Mouse (Mus musculus): ENCODE data around the gene Hs3st5. TPM values are rescaled to one million over a fixed set of nuclear protein-coding genes. Genes with fewer than 3 reads are reported as not detected.

Gene Hs3st5
- total and polyA plus RNA-seq, 2 experiments from 2014 or later, result 13.0 to 19.2 TPM

DNA sequence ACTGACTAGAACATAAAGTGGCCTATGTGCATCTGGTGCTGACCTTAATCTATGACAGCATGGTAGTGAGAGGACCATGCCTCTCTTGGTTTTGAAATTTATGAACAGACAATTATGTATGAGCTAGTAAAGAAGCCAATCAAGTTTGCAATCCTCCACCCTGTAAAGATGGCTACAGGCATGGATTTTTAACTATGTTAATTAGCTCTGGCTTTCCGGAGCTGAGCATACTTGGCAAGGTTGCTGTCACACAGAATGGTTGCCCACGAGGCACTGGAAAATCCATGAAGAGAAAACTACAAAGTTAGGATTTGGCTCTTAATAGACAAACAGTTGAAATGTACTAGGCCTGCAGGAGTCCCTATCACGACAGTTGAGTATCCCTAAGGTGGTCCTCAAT is 322.5 kb downstream of the Hs3st5 start:
- Histone ChIP-seq H3K9me3 (ENCODE audit: low read length) (no peaks in the 10 kb centered on the region), H3K27me3 (ENCODE audit: insufficient read depth, low read length) (no peaks in the 10 kb centered on the region), H3K27ac (ENCODE audit: low read depth, low read length) (no peak overlapping the region), H3K36me3 (ENCODE audit: insufficient read depth) (no peaks in the 10 kb centered on the region; the same call in 1 of the 2 replicates), H3K4me2 (ENCODE audit: low read depth) (no peak overlapping the region), H3K4me1 (ENCODE audit: insufficient read depth) (no peaks in the 10 kb centered on the region), H3K4me3 (ENCODE audit: low read depth, low read length) (no peak overlapping the region), H3K9ac (no peak overlapping the region)
- no peak for TF ChIP-seq CTCF (IDR thresholded peaks at IDR 0.05; ENCODE audit: low read depth)
- DNase-seq, result peak; percentile 33
- ATAC-seq, result peak; percentile 66
- WGBS, result 40% methylated on average over 3 of the region's 3 CpGs

DNA sequence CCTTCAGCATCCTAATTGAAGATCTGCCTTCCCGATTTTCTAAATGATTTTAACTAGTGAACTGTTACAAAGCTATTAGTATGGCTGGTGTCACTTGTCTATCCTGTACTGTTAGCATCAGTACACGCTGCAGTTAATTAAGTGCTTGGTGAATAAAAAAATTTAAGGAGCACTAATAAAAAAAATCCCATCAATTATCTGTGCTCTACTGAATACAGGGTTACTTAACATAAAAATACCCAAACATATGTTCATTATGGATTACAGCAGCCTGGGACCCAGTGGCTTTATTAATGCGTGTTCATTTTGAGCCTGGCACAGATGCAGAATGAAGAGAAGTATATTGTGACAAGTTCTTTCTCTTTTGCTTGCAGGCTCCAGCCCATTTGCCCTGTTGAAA is 325.6 kb downstream of the Hs3st5 start:
- H3K4me3 ChIP-seq (ENCODE audit: low read depth, low read length), result no peak overlapping the region
- no peaks in the 10 kb centered on the region for H3K4me1 ChIP-seq (ENCODE audit: insufficient read depth)
- H3K9ac ChIP-seq, result no peak overlapping the region
- H3K9me3 ChIP-seq (ENCODE audit: low read length), result no peaks in the 10 kb centered on the region
- no peak overlapping the region for H3K27ac ChIP-seq (ENCODE audit: low read depth, low read length)
- WGBS, result 24% methylated on average over 3 of the region's 3 CpGs
- no peak for DNase-seq
- H3K36me3 ChIP-seq (ENCODE audit: insufficient read depth), result no peaks in the 10 kb centered on the region; the same call in 1 of the 2 replicates
- H3K27me3 ChIP-seq (ENCODE audit: insufficient read depth, low read length), result no peaks in the 10 kb centered on the region
- no peak for ATAC-seq
- TF ChIP-seq CTCF (IDR thresholded peaks at IDR 0.05; ENCODE audit: low read depth), result no peak
- no peak overlapping the region for H3K4me2 ChIP-seq (ENCODE audit: low read depth)

DNA sequence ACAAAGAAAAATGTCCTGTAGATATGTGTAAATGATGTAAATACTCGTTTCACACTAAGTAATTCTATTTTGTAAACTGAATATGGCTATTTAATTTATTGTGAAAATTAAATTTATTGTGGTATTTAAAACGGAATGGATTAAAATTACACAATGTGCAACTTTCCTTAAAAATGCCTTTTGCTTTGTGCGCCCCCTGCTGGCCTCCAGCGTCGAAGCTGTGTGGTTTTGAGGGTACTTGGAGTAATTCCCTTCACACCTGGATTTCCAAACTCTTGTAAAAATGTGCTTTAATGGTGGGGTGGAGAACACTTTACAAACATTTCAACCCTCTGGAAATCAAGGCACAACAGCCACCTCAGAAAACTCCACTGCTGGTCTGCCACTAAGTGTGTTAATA is 327.6 kb downstream of the Hs3st5 start:
- no peak for ATAC-seq
- TF ChIP-seq CTCF (IDR thresholded peaks at IDR 0.05; ENCODE audit: low read depth), result peak; percentile 65
- Histone ChIP-seq H3K4me1 (ENCODE audit: insufficient read depth) (no peaks in the 10 kb centered on the region), H3K4me3 (ENCODE audit: low read depth, low read length) (no peak overlapping the region), H3K27me3 (ENCODE audit: insufficient read depth, low read length) (no peaks in the 10 kb centered on the region), H3K9me3 (ENCODE audit: low read length) (no peaks in the 10 kb centered on the region), H3K9ac (no peak overlapping the region), H3K36me3 (ENCODE audit: insufficient read depth) (no peaks in the 10 kb centered on the region; the same call in 1 of the 2 replicates), H3K4me2 (ENCODE audit: low read depth) (no peak overlapping the region), H3K27ac (ENCODE audit: low read depth, low read length) (no peak overlapping the region)
- WGBS, result 16% methylated on average over 5 of the region's 5 CpGs
- DNase-seq, result peak; percentile 21

DNA sequence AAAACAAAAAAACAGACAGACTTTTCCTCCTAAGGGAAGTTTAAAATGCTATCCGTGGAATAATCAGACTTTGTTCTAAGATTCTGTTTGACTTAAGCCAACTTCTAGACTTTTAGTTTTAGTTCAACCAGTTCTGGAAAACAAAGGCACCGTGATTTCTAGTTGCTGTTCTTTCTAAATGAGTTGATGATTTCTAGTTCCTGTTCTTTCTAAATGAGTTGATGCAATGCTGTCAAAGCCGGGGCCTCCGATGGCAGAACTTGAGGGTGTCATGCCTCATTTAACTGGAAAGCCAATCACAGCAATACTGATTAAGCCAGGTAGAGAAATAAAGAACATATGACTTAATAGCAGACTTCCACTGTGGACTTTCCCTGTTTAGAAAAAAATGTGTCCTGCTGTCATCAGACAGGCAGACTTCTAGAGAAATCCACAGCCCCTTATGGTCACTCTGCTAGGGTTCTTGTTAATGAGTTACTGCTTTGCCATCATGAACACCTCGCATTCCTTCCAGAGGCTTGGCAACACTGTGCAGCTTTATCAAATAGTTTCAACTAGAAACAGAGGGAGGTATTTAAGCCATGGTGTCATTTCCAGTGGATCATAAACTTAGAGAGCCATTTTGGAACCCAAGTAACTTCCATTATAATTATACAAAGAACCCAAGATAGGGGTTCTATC is 329.4 kb downstream of the Hs3st5 start:
- DNase-seq (no peak), ATAC-seq (no peak)
- no peak for TF ChIP-seq CTCF (IDR thresholded peaks at IDR 0.05; ENCODE audit: low read depth)
- Histone ChIP-seq H3K9ac (no peak overlapping the region), H3K27me3 (ENCODE audit: insufficient read depth, low read length) (no peaks in the 10 kb centered on the region), H3K4me3 (ENCODE audit: low read depth, low read length) (no peak overlapping the region), H3K4me2 (ENCODE audit: low read depth) (no peak overlapping the region), H3K36me3 (ENCODE audit: insufficient read depth) (no peaks in the 10 kb centered on the region; the same call in 1 of the 2 replicates), H3K27ac (ENCODE audit: low read depth, low read length) (no peak overlapping the region), H3K9me3 (ENCODE audit: low read length) (no peaks in the 10 kb centered on the region), H3K4me1 (ENCODE audit: insufficient read depth) (no peaks in the 10 kb centered on the region)
- 71% methylated on average over 5 of the region's 5 CpGs for WGBS

DNA sequence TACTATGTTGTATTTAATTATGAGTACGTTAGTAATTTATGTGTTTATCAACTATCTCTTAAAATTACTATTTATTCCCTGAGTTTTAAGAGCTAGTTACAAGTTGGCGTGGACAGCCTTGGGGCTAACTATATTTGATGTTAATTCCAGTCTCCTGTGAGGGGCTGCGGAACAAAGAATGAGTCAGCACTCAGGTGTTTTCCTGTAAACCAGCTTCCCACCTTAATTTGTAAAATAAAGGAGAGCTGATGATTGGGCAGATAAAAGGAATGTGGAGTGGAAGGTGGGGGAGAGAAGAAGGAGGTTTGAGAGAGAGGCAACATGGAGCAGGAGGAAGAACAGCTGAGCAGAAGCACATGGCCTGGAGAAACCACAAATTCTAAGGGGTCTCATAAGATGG is 343.6 kb downstream of the Hs3st5 start:
- H3K9me3 ChIP-seq (ENCODE audit: low read length), result no peaks in the 10 kb centered on the region
- ATAC-seq (no peak), DNase-seq (no peak)
- H3K9ac ChIP-seq, result no peak overlapping the region
- TF ChIP-seq CTCF (IDR thresholded peaks at IDR 0.05; ENCODE audit: low read depth), result no peak
- no peaks in the 10 kb centered on the region for H3K36me3 ChIP-seq (ENCODE audit: insufficient read depth)
- WGBS, result 88% methylated on average over 3 of the region's 3 CpGs
- no peaks in the 10 kb centered on the region for H3K4me1 ChIP-seq (ENCODE audit: insufficient read depth)
- H3K27ac ChIP-seq (ENCODE audit: low read depth, low read length), result no peak overlapping the region
- no peaks in the 10 kb centered on the region for H3K27me3 ChIP-seq (ENCODE audit: insufficient read depth, low read length)
- H3K4me2 ChIP-seq (ENCODE audit: low read depth), result no peak overlapping the region
- no peak overlapping the region for H3K4me3 ChIP-seq (ENCODE audit: low read depth, low read length)

DNA sequence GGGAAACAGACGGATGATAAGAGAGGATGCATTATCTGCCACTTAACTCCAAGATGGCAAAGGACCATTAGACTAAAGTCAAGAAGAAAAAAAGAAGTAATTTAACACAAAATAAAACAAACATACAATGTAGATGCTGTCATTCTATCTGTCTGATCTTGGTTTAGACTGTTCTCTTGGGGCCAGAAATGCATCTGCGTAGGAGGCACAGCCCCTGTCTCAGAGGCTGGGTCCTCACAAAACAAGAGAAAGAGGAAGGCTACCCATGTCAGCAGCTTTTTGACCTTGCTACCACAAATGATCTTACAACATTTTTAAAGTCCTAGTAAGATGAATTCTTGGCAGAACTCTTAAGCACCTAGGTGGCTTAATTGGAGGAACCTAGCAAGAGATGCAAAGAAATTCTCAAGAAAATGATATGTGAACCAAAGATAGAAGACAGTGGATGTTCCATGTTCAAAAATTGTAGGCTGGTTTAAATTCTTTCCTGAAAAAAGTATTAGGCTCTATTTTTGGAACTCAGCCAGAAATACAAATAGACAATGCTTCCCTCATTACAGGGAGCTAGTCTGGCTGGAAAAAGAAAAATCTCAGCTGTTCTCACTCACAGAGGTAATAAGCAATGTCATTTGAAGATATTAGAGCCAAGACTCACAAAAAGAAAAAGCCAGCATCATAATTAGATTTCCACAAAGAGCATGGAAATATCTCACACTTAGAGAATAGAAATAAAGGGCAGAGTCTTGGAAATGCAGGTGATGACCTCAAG is 355.7 kb downstream of the Hs3st5 start:
- H3K27me3 ChIP-seq (ENCODE audit: insufficient read depth, low read length), result no peaks in the 10 kb centered on the region
- H3K27ac ChIP-seq (ENCODE audit: low read depth, low read length), result no peak overlapping the region
- no peaks in the 10 kb centered on the region for H3K36me3 ChIP-seq (ENCODE audit: insufficient read depth)
- ATAC-seq (0 out of 2 replicates have a peak, but pooled peaks have one; percentile 53), DNase-seq (peak; percentile 5)
- H3K9me3 ChIP-seq (ENCODE audit: low read length), result no peaks in the 10 kb centered on the region
- no peak overlapping the region for H3K4me3 ChIP-seq (ENCODE audit: low read depth, low read length)
- H3K9ac ChIP-seq, result no peak overlapping the region
- no peak for TF ChIP-seq CTCF (IDR thresholded peaks at IDR 0.05; ENCODE audit: low read depth)
- WGBS, result 91% methylated on average over 2 of the region's 2 CpGs
- no peak overlapping the region for H3K4me2 ChIP-seq (ENCODE audit: low read depth)
- no peaks in the 10 kb centered on the region for H3K4me1 ChIP-seq (ENCODE audit: insufficient read depth)
